Mouse (Mus musculus) testis, adult 2 months (tissue): Measurements from ENCODE around the gene Mag.

Experiments
- CTCF ChIP-seq: fragments of 200-500 bp; IDR thresholded peaks from 2 replicates; pipeline ENCODE4 v1.5.1; 2012; ENCODE audit warnings: low read depth, mild to moderate bottlenecking, inconsistent platforms, low read length, moderate library complexity; ENCODE audit not compliant: control insufficient read depth, insufficient read depth, insufficient replicate concordance
- POLR2A ChIP-seq: fragments of 200-500 bp; IDR thresholded peaks from 2 replicates; pipeline ENCODE4 v1.6.1; 2012; ENCODE audit warnings: low read depth, mild to moderate bottlenecking, inconsistent platforms, low read length, moderate library complexity; ENCODE audit not compliant: control insufficient read depth

GRCm38 (mm10) chr7:30895217-30895616 is 19.5 kb downstream of the Mag start:
- no peak for TF ChIP-seq POLR2A
- no peak for TF ChIP-seq CTCF
